Mouse (Mus musculus) spleen, adult 2 months (tissue): ENCODE data around the gene Erbb3.

Source experiments
- CTCF ChIP-seq: fragments of 200-500 bp; IDR thresholded peaks from 2 replicates; pipeline ENCODE4 v1.5.1; 2011; ENCODE audit warnings: mild to moderate bottlenecking, inconsistent platforms; ENCODE audit not compliant: insufficient read depth, insufficient read length, insufficient replicate concordance; ENCODE audit errors: extremely low read depth
- POLR2A ChIP-seq: fragments of 200-500 bp; IDR thresholded peaks from 2 replicates; pipeline ENCODE4 v1.6.1; 2011; ENCODE audit warnings: low read depth, low read length, inconsistent platforms

DNA sequence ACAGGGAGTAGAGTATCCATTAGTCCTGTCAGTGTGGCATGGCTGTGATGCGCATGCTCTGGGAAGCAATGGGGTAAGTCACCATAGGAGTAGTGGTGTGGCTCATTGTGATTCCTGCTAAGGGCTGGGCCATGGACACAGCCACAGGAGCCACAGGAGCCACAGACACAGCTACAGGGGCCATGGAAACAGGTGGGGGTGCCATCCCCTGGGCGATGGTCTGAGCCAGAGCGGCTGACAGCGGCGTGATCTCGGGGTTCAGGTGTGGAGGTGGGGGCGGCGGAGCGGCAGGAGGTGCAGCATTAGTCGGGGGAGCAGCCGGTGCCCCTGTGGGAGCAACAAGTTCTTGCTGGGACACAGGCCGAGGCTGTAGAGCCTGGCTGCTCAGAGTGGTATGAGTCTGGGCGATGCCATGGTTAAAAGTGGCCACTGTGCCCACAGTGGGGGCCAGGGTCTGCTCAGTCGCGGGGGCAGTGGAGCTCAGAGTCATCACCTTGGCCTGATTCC, 45.2 kb downstream of the Erbb3 start:
- TF ChIP-seq POLR2A, result no peak
- no peak for TF ChIP-seq CTCF
